ENCODE assay signal across 24 mouse cellular contexts in genomic region chr10:75166601-75167000, GRCm38 (mm10). TPM values are rescaled to one million over a fixed set of nuclear protein-coding genes. Genes with fewer than 3 reads are reported as not detected.
A peak's percentile ranks its signal among the peaks of the same experiment; 100 is the strongest.
DNase-seq lines count a peak whose midpoint lies in the region; ATAC-seq and TF ChIP-seq lines count a peak whose summit lies in the region.
"Had no signal": no experiment of that assay in that cellular context is flagged by ENCODE, and none has a peak within 500 bp of the region (broad histone marks: within the 10 kb centered on the region; RNA-seq: fewer than 3 reads in every experiment).

No protein-coding gene starts in this region.

- no peak overlapping the region for H3K9ac ChIP-seq in heart, adult 2 months (ENCODE audit: low read depth, low read length)
- no peak overlapping the region for H3K9ac ChIP-seq in stomach, embryonic 15.5 days
- H3K9ac ChIP-seq in stomach, postnatal 0 days (ENCODE audit: low read length): no peak overlapping the region
- H3K9ac ChIP-seq in intestine, embryonic 15.5 days: no peak overlapping the region
- H3K9ac ChIP-seq: heart, embryonic 15.5 days; hindbrain, embryonic 12.5 days; liver, embryonic 13.5 days; midbrain, embryonic 15.5 days had no signal

- no peak for TF ChIP-seq CTCF in heart, adult 2 months (IDR thresholded peaks at IDR 0.05)
- TF ChIP-seq CTCF in stomach, postnatal 0 days (IDR thresholded peaks at IDR 0.05; ENCODE audit: low read depth): no peak

- H3K4me2 ChIP-seq in stomach, embryonic 15.5 days: no peak overlapping the region
- H3K4me2 ChIP-seq in stomach, postnatal 0 days (replicated peaks; ENCODE audit: low read depth): no peak overlapping the region
- peak overlapping the region; percentile 20 for H3K4me2 ChIP-seq in intestine, embryonic 15.5 days (replicated peaks)
- H3K4me2 ChIP-seq: heart, embryonic 15.5 days; hindbrain, embryonic 12.5 days; liver, embryonic 13.5 days; midbrain, embryonic 15.5 days had no signal

- DNase-seq in heart, adult 2 months: no peak
- DNase-seq in heart, adult 11 months: no peak
- no peak for DNase-seq in stomach, postnatal 0 days (ENCODE audit: low spot score)
- no peak for DNase-seq in gastrocnemius, postnatal 10 days
- DNase-seq: adrenal gland, adult 2 months; cerebellum, adult 11-12 months; cerebellum, postnatal 10 days; gastrocnemius, adult 2 months; kidney, adult 18-20 months; kidney, postnatal 4 days; liver, embryonic 13.5 days; lung, adult 18-20 months; lung, postnatal 10 days; right cerebral cortex, postnatal 25 days had no signal

- H3K27me3 ChIP-seq in heart, adult 2 months (ENCODE audit: control insufficient read depth, insufficient read depth, low read length): no peaks in the 10 kb centered on the region
- H3K27me3 ChIP-seq in stomach, embryonic 15.5 days (replicated peaks): no peaks in the 10 kb centered on the region
- no peaks in the 10 kb centered on the region for H3K27me3 ChIP-seq in stomach, postnatal 0 days (ENCODE audit: control insufficient read depth, insufficient read depth, low read length)
- H3K27me3 ChIP-seq in intestine, embryonic 15.5 days (replicated peaks): no peaks in the 10 kb centered on the region
- H3K27me3 ChIP-seq: heart, embryonic 15.5 days; hindbrain, embryonic 12.5 days; liver, embryonic 13.5 days; midbrain, embryonic 15.5 days had no signal

- no peak for ATAC-seq in stomach, embryonic 15.5 days (ENCODE audit: insufficient read depth, low FRiP score, low read depth)
- ATAC-seq in stomach, postnatal 0 days (ENCODE audit: low FRiP score, low TSS enrichment): no peak
- no peak for ATAC-seq in intestine, embryonic 15.5 days
- no peak for ATAC-seq in erythroblast, adult 5-6 weeks (replicated peaks; ENCODE audit: low FRiP score, poor library complexity, severe bottlenecking)
- ATAC-seq: forebrain, embryonic 16.5 days; hindbrain, postnatal 0 days; midbrain, embryonic 15.5 days had no signal

- H3K4me1 ChIP-seq in heart, adult 2 months (ENCODE audit: control insufficient read depth, insufficient read depth, low read length): peaks cover 11% of the 10 kb centered on the region
- H3K4me1 ChIP-seq in stomach, embryonic 15.5 days: no peaks in the 10 kb centered on the region
- no peaks in the 10 kb centered on the region for H3K4me1 ChIP-seq in stomach, postnatal 0 days (replicated peaks; ENCODE audit: control insufficient read depth, insufficient read depth)
- no peaks in the 10 kb centered on the region; the same call in 1 of the 2 replicates for H3K4me1 ChIP-seq in intestine, embryonic 15.5 days (replicated peaks)
- H3K4me1 ChIP-seq: forebrain, embryonic 10.5 days; hindbrain, embryonic 12.5 days; liver, embryonic 13.5 days; midbrain, embryonic 15.5 days had no signal

- intact Hi-C loops in heart, adult 2 months (cut with DNase I): no loop called here

- no peak for TF ChIP-seq POLR2A in heart, adult 2 months (IDR thresholded peaks at IDR 0.05; ENCODE audit: insufficient read depth, low read depth, low read length)

- peak overlapping the region; percentile 15; the same call in 1 of the 2 replicates for H3K27ac ChIP-seq in heart, adult 2 months
- peak overlapping the region; percentile 40; the same call in 1 of the 2 replicates for H3K27ac ChIP-seq in stomach, embryonic 15.5 days
- no peak overlapping the region for H3K27ac ChIP-seq in stomach, postnatal 0 days (replicated peaks)
- H3K27ac ChIP-seq in intestine, embryonic 15.5 days: peak overlapping the region; percentile 68
- H3K27ac ChIP-seq: forebrain, embryonic 10.5 days; gastrocnemius, adult 2 months; heart, embryonic 10.5 days; heart, embryonic 15.5 days; hindbrain, embryonic 12.5 days; hindbrain, postnatal 0 days; liver, embryonic 13.5 days; midbrain, embryonic 15.5 days had no signal

- 79% methylated on average over 4 of the region's 4 CpGs for WGBS in heart, adult 2 months
- 85% methylated on average over 4 of the region's 4 CpGs for WGBS in stomach, embryonic 15.5 days
- WGBS in stomach, postnatal 0 days: 67% methylated on average over 4 of the region's 4 CpGs
- 67% methylated on average over 4 of the region's 4 CpGs for WGBS in intestine, embryonic 15.5 days

- no peaks in the 10 kb centered on the region for H3K79me2 ChIP-seq in heart, adult 2 months (replicated peaks; ENCODE audit: control insufficient read depth, insufficient read depth, low read length)

- TF ChIP-seq EP300 in heart, adult 2 months (IDR thresholded peaks at IDR 0.05; ENCODE audit: insufficient read depth, low read depth, low read length): no peak
- TF ChIP-seq EP300 in stomach, postnatal 0 days (optimal IDR thresholded peaks at IDR 0.05): no peak

- H3K36me3 ChIP-seq in heart, adult 2 months (ENCODE audit: control insufficient read depth, insufficient read depth, low read length): no peaks in the 10 kb centered on the region; the same call in 1 of the 2 replicates
- peaks cover 23% of the 10 kb centered on the region for H3K36me3 ChIP-seq in stomach, embryonic 15.5 days
- peaks cover 6% of the 10 kb centered on the region; the same call in 1 of the 2 replicates for H3K36me3 ChIP-seq in stomach, postnatal 0 days (ENCODE audit: control insufficient read depth, insufficient read depth, low read length)
- H3K36me3 ChIP-seq in intestine, embryonic 15.5 days: peaks cover 15% of the 10 kb centered on the region

- no peak overlapping the region for H3K4me3 ChIP-seq in heart, adult 2 months
- no peak overlapping the region for H3K4me3 ChIP-seq in stomach, embryonic 15.5 days (replicated peaks)
- H3K4me3 ChIP-seq in stomach, postnatal 0 days (ENCODE audit: low read depth, low read length): no peak overlapping the region
- H3K4me3 ChIP-seq in intestine, embryonic 15.5 days (replicated peaks): no peak overlapping the region
- H3K4me3 ChIP-seq: forebrain, embryonic 10.5 days; gastrocnemius, adult 2 months; heart, embryonic 10.5 days; heart, embryonic 15.5 days; hindbrain, embryonic 12.5 days; liver, embryonic 13.5 days; midbrain, embryonic 15.5 days had no signal

- no peaks in the 10 kb centered on the region for H3K9me3 ChIP-seq in stomach, embryonic 15.5 days
- H3K9me3 ChIP-seq in stomach, postnatal 0 days (ENCODE audit: control insufficient read depth, low read length): no peaks in the 10 kb centered on the region
- no peaks in the 10 kb centered on the region for H3K9me3 ChIP-seq in intestine, embryonic 15.5 days
- H3K9me3 ChIP-seq: forebrain, embryonic 10.5 days; heart, embryonic 10.5 days; heart, embryonic 15.5 days; hindbrain, embryonic 12.5 days; liver, embryonic 13.5 days; midbrain, embryonic 15.5 days had no signal

RNA-seq across cellular contexts. Expression of gene Specc1l, which starts 45.3 kb away (rescaled TPM):
- total RNA-seq in heart, adult 2 months (2021): 10 to 100 TPM; 37.9 to 39.6 TPM
- 17.4 and 17.9 TPM in 2 replicates for polyA plus RNA-seq in heart, adult 2 months (2012; rRNA removed)
- polyA plus RNA-seq in stomach, embryonic 15.5 days (2015; fragmentation: Nextera tagmentation; extraction: Ambion mirVana): 26.7 and 30.0 TPM in 2 replicates
- polyA plus RNA-seq in stomach, postnatal 0 days (2015; fragmentation: Nextera tagmentation; extraction: Ambion mirVana): 9.2 and 9.4 TPM in 2 replicates
- 25.8 and 27.4 TPM in 2 replicates for polyA plus RNA-seq in intestine, embryonic 15.5 days (2015; fragmentation: Nextera tagmentation; extraction: Ambion mirVana)
- total RNA-seq in gastrocnemius, postnatal 10 days (2021): 10 to 100 TPM; 34.3 to 36.2 TPM
- total RNA-seq in erythroblast, adult 5-6 weeks (2015; ENCODE audit: low replicate concordance): 14.2 and 22.1 TPM in 2 replicates
- total RNA-seq in erythroblast, adult 5-6 weeks (2017; ENCODE audit: low replicate concordance): 9.8 and 11.4 TPM in 2 replicates
